8 mouse cellular contexts compared by ENCODE assay signal in the genomic region with DNA sequence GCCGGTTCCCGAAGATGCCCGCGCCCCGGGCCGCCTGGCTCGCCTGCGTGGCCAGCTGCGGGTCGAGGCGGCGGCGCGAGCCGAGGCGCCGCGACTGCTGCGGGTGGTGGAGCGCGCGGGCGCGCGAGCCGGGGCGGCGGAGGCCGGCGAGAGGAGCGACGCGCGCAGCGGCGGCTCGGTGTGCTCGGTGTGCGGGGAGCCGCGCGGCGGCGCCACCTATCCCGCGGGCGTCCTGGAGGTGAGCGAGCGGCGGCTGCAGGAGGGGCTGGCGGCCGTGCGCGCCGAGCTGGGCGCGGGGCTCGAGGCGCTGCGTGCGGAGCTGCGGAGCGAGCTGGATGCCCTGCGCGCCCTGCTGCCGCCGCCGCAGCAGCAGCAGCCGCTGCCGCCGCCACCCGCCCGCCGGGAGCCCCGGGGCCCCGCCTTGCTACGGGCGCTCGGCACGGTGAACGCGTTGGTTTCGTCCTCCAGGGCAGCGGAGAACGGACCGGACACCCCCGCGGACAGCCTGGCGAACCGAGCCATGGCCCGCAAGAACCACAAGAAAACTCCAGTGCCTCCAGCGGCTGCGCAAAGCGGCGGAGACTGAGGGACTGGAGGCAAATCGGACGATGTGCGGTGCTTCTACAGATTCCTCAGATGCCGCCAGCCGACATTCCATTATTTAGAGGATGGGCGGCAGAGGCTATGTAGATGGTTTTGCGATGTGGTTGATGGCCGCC. TPM values are rescaled to one million over a fixed set of nuclear protein-coding genes. Genes with fewer than 3 reads are reported as not detected.
DNase-seq lines count a peak whose midpoint lies in the region; ATAC-seq and TF ChIP-seq lines count a peak whose summit lies in the region.

No protein-coding gene starts in this region.

- no peak for TF ChIP-seq CTCF in bone marrow macrophage, adult 2 months (IDR thresholded peaks at IDR 0.05; ENCODE audit: low read depth, low read length)
- TF ChIP-seq CTCF in midbrain, postnatal 0 days (IDR thresholded peaks at IDR 0.05) = peak; percentile 6; the same call in 1 of the 2 replicates

- peaks cover 68% of the 10 kb centered on the region for H3K27me3 ChIP-seq in kidney, embryonic 14.5 days (ENCODE audit: control insufficient read depth, insufficient read depth, low read length)
- peaks cover 78% of the 10 kb centered on the region for H3K27me3 ChIP-seq in embryonic facial prominence, embryonic 15.5 days
- H3K27me3 ChIP-seq in midbrain, postnatal 0 days (ENCODE audit: insufficient read depth, low read length) = peaks cover 8% of the 10 kb centered on the region; the same call in 1 of the 2 replicates

- no peak for DNase-seq in kidney, adult 9 months
- peak; percentile 49 for DNase-seq in kidney, postnatal 10 days
- peak; percentile 56 for DNase-seq in midbrain, postnatal 0 days (ENCODE audit: low spot score)
- no peak for DNase-seq in T-cell, adult 2 months (ENCODE audit: low spot score)
- no peak for DNase-seq in thymus, postnatal 25 days

- no peaks in the 10 kb centered on the region for H3K9me3 ChIP-seq in kidney, embryonic 14.5 days (ENCODE audit: control insufficient read depth, low read length)
- no peaks in the 10 kb centered on the region for H3K9me3 ChIP-seq in embryonic facial prominence, embryonic 15.5 days (replicated peaks)
- H3K9me3 ChIP-seq in midbrain, postnatal 0 days (ENCODE audit: low read length) = no peaks in the 10 kb centered on the region

- peak overlapping the region; percentile 61 for H3K9ac ChIP-seq in kidney, embryonic 14.5 days (ENCODE audit: low read depth, low read length)
- peak overlapping the region; percentile 50 for H3K9ac ChIP-seq in embryonic facial prominence, embryonic 15.5 days
- H3K9ac ChIP-seq in midbrain, postnatal 0 days (replicated peaks; ENCODE audit: low read length, poor library complexity, severe bottlenecking) = peak overlapping the region; percentile 83

- 1% methylated on average over 55 of the region's 103 CpGs for WGBS in kidney, embryonic 14.5 days
- under 1% methylated on average over 81 of the region's 103 CpGs for WGBS in embryonic facial prominence, embryonic 15.5 days
- WGBS in midbrain, postnatal 0 days = 2% methylated on average over 69 of the region's 103 CpGs

- no peaks in the 10 kb centered on the region for H3K36me3 ChIP-seq in kidney, embryonic 14.5 days (ENCODE audit: control insufficient read depth, insufficient read depth, low read length)
- H3K36me3 ChIP-seq in embryonic facial prominence, embryonic 15.5 days = no peaks in the 10 kb centered on the region
- 0 out of 2 replicates have a peak, but pooled peaks cover 5% of the 10 kb centered on the region for H3K36me3 ChIP-seq in midbrain, postnatal 0 days (ENCODE audit: insufficient read depth, low read length)

- no peak for TF ChIP-seq POLR2A in bone marrow macrophage, adult 2 months (IDR thresholded peaks at IDR 0.05; ENCODE audit: borderline replicate concordance, low read depth, low read length)

- peak overlapping the region; percentile 49 for H3K4me3 ChIP-seq in kidney, embryonic 14.5 days (ENCODE audit: low read length)
- peak overlapping the region; percentile 32 for H3K4me3 ChIP-seq in bone marrow macrophage, adult 2 months (ENCODE audit: insufficient read depth, low read length)
- H3K4me3 ChIP-seq in embryonic facial prominence, embryonic 15.5 days (replicated peaks) = peak overlapping the region; percentile 60
- H3K4me3 ChIP-seq in midbrain, postnatal 0 days (ENCODE audit: low read depth, low read length) = peak overlapping the region; percentile 72

- peak overlapping the region; percentile 100 for H3K4me2 ChIP-seq in kidney, embryonic 14.5 days (replicated peaks; ENCODE audit: low read depth, low read length)
- H3K4me2 ChIP-seq in embryonic facial prominence, embryonic 15.5 days (replicated peaks) = peak overlapping the region; percentile 99
- peak overlapping the region; percentile 89 for H3K4me2 ChIP-seq in midbrain, postnatal 0 days (ENCODE audit: low read depth, low read length, poor library complexity, severe bottlenecking)

- ATAC-seq in kidney, embryonic 14.5 days (ENCODE audit: low FRiP score, low TSS enrichment) = 0 out of 2 replicates have a peak, but pooled peaks have one; percentile 21
- 0 out of 2 replicates have a peak, but pooled peaks have one; percentile 8 for ATAC-seq in embryonic facial prominence, embryonic 15.5 days (ENCODE audit: insufficient number of reproducible peaks, low FRiP score, low TSS enrichment, low read depth)
- ATAC-seq in midbrain, postnatal 0 days (ENCODE audit: low FRiP score) = peak; percentile 70

- no peaks in the 10 kb centered on the region for H3K4me1 ChIP-seq in kidney, embryonic 14.5 days (ENCODE audit: control insufficient read depth, insufficient read depth, low read length)
- H3K4me1 ChIP-seq in bone marrow macrophage, adult 2 months (ENCODE audit: control insufficient read depth, insufficient read depth, low read length) = no peaks in the 10 kb centered on the region
- H3K4me1 ChIP-seq in embryonic facial prominence, embryonic 15.5 days = peaks cover 22% of the 10 kb centered on the region
- peaks cover 12% of the 10 kb centered on the region; the same call in 1 of the 2 replicates for H3K4me1 ChIP-seq in midbrain, postnatal 0 days (ENCODE audit: insufficient read depth, low read length)

- no peak overlapping the region for H3K27ac ChIP-seq in kidney, embryonic 14.5 days (ENCODE audit: low read depth, low read length)
- H3K27ac ChIP-seq in bone marrow macrophage, adult 2 months (ENCODE audit: insufficient read depth, low read depth, low read length) = no peak overlapping the region
- H3K27ac ChIP-seq in embryonic facial prominence, embryonic 15.5 days (replicated peaks) = 0 out of 2 replicates have a peak overlapping the region, but pooled peaks have one; percentile 4
- peak overlapping the region; percentile 87 for H3K27ac ChIP-seq in midbrain, postnatal 0 days (ENCODE audit: low read depth, low read length)

RNA-seq across cellular contexts. Expression of gene B830017H08Rik, which starts 0.9 kb away (rescaled TPM):
- not detected in 2 replicates for polyA plus RNA-seq in kidney, embryonic 14.5 days (2014; fragmentation: Nextera tagmentation; extraction: Ambion mirVana)
- not detected in 2 replicates for polyA plus RNA-seq in bone marrow macrophage, adult 2 months (2012; ENCODE audit: insufficient read depth, insufficient read length, missing spikeins)
- polyA plus RNA-seq in embryonic facial prominence, embryonic 15.5 days (2015; fragmentation: Nextera tagmentation; extraction: Ambion mirVana) = 0.30 and 0.52 TPM in 2 replicates
- total RNA-seq in midbrain, postnatal 0 days (2014; rRNA removed) = 7.0 and 13.5 TPM in 2 replicates
- polyA plus RNA-seq in midbrain, postnatal 0 days (2015; fragmentation: Nextera tagmentation; extraction: Ambion mirVana) = 7.8 and 8.5 TPM in 2 replicates

RNA-seq across cellular contexts. Expression of gene Car15, which starts 4.3 kb away (rescaled TPM):
- polyA plus RNA-seq in kidney, embryonic 14.5 days (2014; fragmentation: Nextera tagmentation; extraction: Ambion mirVana) = 2.7 and 2.9 TPM in 2 replicates
- polyA plus RNA-seq in bone marrow macrophage, adult 2 months (2012; ENCODE audit: insufficient read depth, insufficient read length, missing spikeins) = 1.3 and 1.6 TPM in 2 replicates
- 2.8 and 3.9 TPM in 2 replicates for polyA plus RNA-seq in embryonic facial prominence, embryonic 15.5 days (2015; fragmentation: Nextera tagmentation; extraction: Ambion mirVana)
- total RNA-seq in midbrain, postnatal 0 days (2014; rRNA removed) = 2.4 and 12.8 TPM in 2 replicates
- 1.7 and 2.0 TPM in 2 replicates for polyA plus RNA-seq in midbrain, postnatal 0 days (2015; fragmentation: Nextera tagmentation; extraction: Ambion mirVana)

RNA-seq across cellular contexts. Expression of gene Scarf2, which starts 36.8 kb away (rescaled TPM):
- polyA plus RNA-seq in kidney, embryonic 14.5 days (2014; fragmentation: Nextera tagmentation; extraction: Ambion mirVana) = 17.2 and 19.6 TPM in 2 replicates
- 0.86 and 1.7 TPM in 2 replicates for polyA plus RNA-seq in bone marrow macrophage, adult 2 months (2012; ENCODE audit: insufficient read depth, insufficient read length, missing spikeins)
- 40.7 and 43.4 TPM in 2 replicates for polyA plus RNA-seq in embryonic facial prominence, embryonic 15.5 days (2015; fragmentation: Nextera tagmentation; extraction: Ambion mirVana)
- total RNA-seq in midbrain, postnatal 0 days (2014; rRNA removed) = 8.5 and 12.6 TPM in 2 replicates
- polyA plus RNA-seq in midbrain, postnatal 0 days (2015; fragmentation: Nextera tagmentation; extraction: Ambion mirVana) = 2.1 and 2.4 TPM in 2 replicates

RNA-seq across cellular contexts. Expression of gene Gm20518, which starts 57.6 kb away (rescaled TPM):
- 0.23 and 0.31 TPM in 2 replicates for polyA plus RNA-seq in kidney, embryonic 14.5 days (2014; fragmentation: Nextera tagmentation; extraction: Ambion mirVana)
- polyA plus RNA-seq in bone marrow macrophage, adult 2 months (2012; ENCODE audit: insufficient read depth, insufficient read length, missing spikeins) = not detected in 2 replicates
- polyA plus RNA-seq in embryonic facial prominence, embryonic 15.5 days (2015; fragmentation: Nextera tagmentation; extraction: Ambion mirVana) = 0.22 and 0.29 TPM in 2 replicates
- 0.66 and 1.6 TPM in 2 replicates for total RNA-seq in midbrain, postnatal 0 days (2014; rRNA removed)
- 0.15 and 0.25 TPM in 2 replicates for polyA plus RNA-seq in midbrain, postnatal 0 days (2015; fragmentation: Nextera tagmentation; extraction: Ambion mirVana)

Comparison
In these comparisons a context has a peak if more than half of its experiments do, and no peak if none do; other contexts are left out.
1. DNase-seq: peak in kidney, postnatal 10 days (single experiment) and midbrain, postnatal 0 days (single experiment); none in kidney, adult 9 months (single experiment), T-cell, adult 2 months (single experiment) and thymus, postnatal 25 days (single experiment).
2. ATAC-seq: peak in every context shown above with its lines; median percentile 70 in midbrain, postnatal 0 days; 21 in kidney, embryonic 14.5 days; 8 in embryonic facial prominence, embryonic 15.5 days.
3. H3K27ac ChIP-seq: peak in embryonic facial prominence, embryonic 15.5 days (single experiment) and midbrain, postnatal 0 days (single experiment); none in kidney, embryonic 14.5 days (single experiment) and bone marrow macrophage, adult 2 months (single experiment).
4. Peak in every context shown above with its lines, with median percentiles within 50 percentile points of each other: H3K4me2 ChIP-seq, H3K4me3 ChIP-seq and H3K9ac ChIP-seq.